Mouse (Mus musculus) heart, adult 2 months (tissue): ENCODE measurements at regions not wholly inside any gene's neighbourhood (a gene's known extent, or its start where the extent isn't known, plus 50 kb on each side); places are given as distances from the start of the nearest gene placed in this dataset.

ENCODE experiments used
- CTCF ChIP-seq: fragments of 200-600 bp; IDR thresholded peaks from 2 replicates; pipeline ENCODE4 v1.8.1; 2022; ENCODE audit warnings: antibody characterized with exemption, mild to moderate bottlenecking, moderate library complexity
- POLR2A ChIP-seq: fragments of 200-500 bp; IDR thresholded peaks from 2 replicates; pipeline ENCODE4 v1.6.1; 2011; ENCODE audit warnings: mild to moderate bottlenecking, low read depth, low read length, control low read depth; ENCODE audit not compliant: insufficient read depth

DNA sequence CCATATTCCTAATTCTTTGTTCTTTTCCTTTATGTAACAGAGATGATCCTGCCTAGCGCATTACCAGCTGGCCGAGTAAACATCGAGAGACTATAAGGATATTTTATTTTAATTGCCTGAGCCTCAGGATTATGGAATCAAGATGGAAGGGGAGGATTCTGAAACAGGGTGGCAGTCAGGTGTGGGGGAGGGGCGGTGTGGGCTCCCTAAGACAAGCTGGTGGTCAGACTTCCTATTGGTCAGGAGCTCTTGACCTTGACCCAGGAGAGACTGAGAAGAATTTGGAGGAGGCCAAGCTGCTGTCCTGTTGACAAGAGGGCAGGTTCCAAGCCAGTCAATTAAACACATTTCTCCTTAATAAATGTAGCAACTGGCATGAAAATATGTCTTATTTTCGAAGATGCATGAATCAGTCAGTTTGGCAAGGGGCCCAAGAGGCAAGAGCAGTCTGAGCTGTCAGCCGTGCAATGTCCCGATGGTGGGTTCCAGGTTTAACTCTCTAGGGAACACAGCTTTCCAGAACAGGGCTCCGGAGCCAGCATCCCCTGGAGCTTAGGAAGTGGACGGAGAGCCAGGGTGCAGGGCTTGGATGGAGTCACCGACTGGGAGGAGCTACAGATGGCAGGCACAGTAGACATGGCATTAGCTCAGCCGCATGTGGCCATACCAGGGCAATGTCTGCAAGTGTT, 55.3 kb upstream of the Adamts2 start:
- TF ChIP-seq CTCF: no peak
- TF ChIP-seq POLR2A: no peak
